Mouse (Mus musculus) fibroblast of lung, adult 2 months (primary cell): ENCODE results near the gene Gpx4.

ENCODE experiments used
- DNase-seq: peaks from one replicate; pipeline ENCODE4 v3.0.0-alpha.2; 2011; ENCODE audit warnings: low read depth

Gene Gpx4

GRCm38 (mm10) chr10:80047041-80047565 is at the start of gene Gpx4:
Gene Gpx4 (plus strand): TSS chr10:80047166.
- DNase-seq: no peak

GRCm38 (mm10) chr10:79997819-79998218 is 49.1 kb upstream of the Gpx4 start:
- no peak for DNase-seq

GRCm38 (mm10) chr10:80001945-80002344 is 45.0 kb upstream of the Gpx4 start:
- DNase-seq: no peak

GRCm38 (mm10) chr10:80002829-80003228 is 44.1 kb upstream of the Gpx4 start:
- DNase-seq: no peak

- DNase-seq: no peak
Measured at GRCm38 (mm10) chr10:80003374-80004232, 43.4 kb upstream of the Gpx4 start.

- no peak for DNase-seq
Measured at GRCm38 (mm10) chr10:80004233-80004705, 42.7 kb upstream of the Gpx4 start.

GRCm38 (mm10) chr10:80011740-80012139 is 35.2 kb upstream of the Gpx4 start:
- no peak for DNase-seq

- DNase-seq: no peak
Measured at GRCm38 (mm10) chr10:80013609-80014008, 33.4 kb upstream of the Gpx4 start.

GRCm38 (mm10) chr10:80014484-80015290 is 32.3 kb upstream of the Gpx4 start:
- DNase-seq: no peak

- DNase-seq: no peak
Measured at GRCm38 (mm10) chr10:80015583-80015982, 31.4 kb upstream of the Gpx4 start.

GRCm38 (mm10) chr10:80016511-80016910 is 30.5 kb upstream of the Gpx4 start, which contains the start of gene Arhgap45:
Gene Arhgap45 (plus strand): TSS chr10:80016653.
- DNase-seq: no peak

- DNase-seq: no peak
Measured at GRCm38 (mm10) chr10:80016931-80017330, 30.0 kb upstream of the Gpx4 start.

GRCm38 (mm10) chr10:80017361-80017760 is 29.6 kb upstream of the Gpx4 start:
- DNase-seq: no peak

GRCm38 (mm10) chr10:80017771-80018170 is 29.2 kb upstream of the Gpx4 start:
- no peak for DNase-seq

- no peak for DNase-seq
Measured at GRCm38 (mm10) chr10:80018739-80019297, 28.1 kb upstream of the Gpx4 start.

- no peak for DNase-seq
Measured at GRCm38 (mm10) chr10:80019471-80020131, 27.4 kb upstream of the Gpx4 start.

- no peak for DNase-seq
Measured at GRCm38 (mm10) chr10:80020191-80020590, 26.8 kb upstream of the Gpx4 start.

- no peak for DNase-seq
Measured at GRCm38 (mm10) chr10:80020603-80021319, 26.2 kb upstream of the Gpx4 start.

GRCm38 (mm10) chr10:80021320-80021641 is 25.7 kb upstream of the Gpx4 start:
- DNase-seq: no peak

GRCm38 (mm10) chr10:80022164-80022563 is 24.8 kb upstream of the Gpx4 start:
- no peak for DNase-seq

GRCm38 (mm10) chr10:80022806-80023205 is 24.2 kb upstream of the Gpx4 start:
- no peak for DNase-seq
